Mouse (Mus musculus): Measurements from ENCODE around the gene Gna13.

GRCm38 (mm10) chr11:109365818-109366217 lies 3.2 kb downstream of the Gna13 start:
- TF ChIP-seq CTCF (IDR thresholded peaks at IDR 0.05; ENCODE audit: low read depth, low read length) (no peak), EP300 (IDR thresholded peaks at IDR 0.05; ENCODE audit: insufficient read depth, low read depth, low read length) (no peak), POLR2A (IDR thresholded peaks at IDR 0.05; ENCODE audit: insufficient read depth, low read length) (no peak)
